Mouse (Mus musculus): ENCODE measurements around the gene Hrg.
"Not testable (repeated sequence)": the region's sequence is repeated elsewhere in the genome, so short reads cannot be mapped to it uniquely, and the experiment has no call there.

Hrg gene

GRCm38 (mm10) chr16:22950840-22951395, at the start of gene Hrg:
TSS of gene Hrg (plus strand) at chr16:22951072.
- DNase-seq (ENCODE audit: low spot score in 2 of 2), result no peak

GRCm38 (mm10) chr16:22901326-22901725, 49.5 kb upstream of the Hrg start:
- no peak for DNase-seq (ENCODE audit: low spot score in 2 of 2)

GRCm38 (mm10) chr16:22909290-22909689, 41.6 kb upstream of the Hrg start:
- DNase-seq (ENCODE audit: low spot score in 2 of 2), result no peak

- DNase-seq (ENCODE audit: low spot score in 2 of 2), result peak; percentile 54 to 58
Observed at GRCm38 (mm10) chr16:22911986-22912385, 38.9 kb upstream of the Hrg start.

- no peak for DNase-seq (ENCODE audit: low spot score in 2 of 2)
Observed at GRCm38 (mm10) chr16:22912886-22913285, 38.0 kb upstream of the Hrg start.

- DNase-seq (ENCODE audit: low spot score in 2 of 2), result no peak
Observed at GRCm38 (mm10) chr16:22914276-22914675, 36.6 kb upstream of the Hrg start.

GRCm38 (mm10) chr16:22918034-22918433, 32.8 kb upstream of the Hrg start, which contains the start of gene Fetub:
TSS of gene Fetub (plus strand) at chr16:22918334.
- no peak for DNase-seq (ENCODE audit: low spot score in 2 of 2)

- DNase-seq (ENCODE audit: low spot score in 2 of 2), result no peak
Observed at GRCm38 (mm10) chr16:22918664-22919312, 32.1 kb upstream of the Hrg start.

- DNase-seq (ENCODE audit: low spot score in 2 of 2), result peak; percentile 28 to 47
Observed at GRCm38 (mm10) chr16:22919971-22920854, 30.7 kb upstream of the Hrg start.

- DNase-seq (ENCODE audit: low spot score in 2 of 2), result no peak
Observed at GRCm38 (mm10) chr16:22921761-22922160, 29.1 kb upstream of the Hrg start.

- DNase-seq (ENCODE audit: low spot score in 2 of 2), result no peak
Observed at GRCm38 (mm10) chr16:22922433-22922832, 28.4 kb upstream of the Hrg start.

GRCm38 (mm10) chr16:22929575-22929974, 21.3 kb upstream of the Hrg start:
- DNase-seq (ENCODE audit: low spot score in 2 of 2), result no peak

GRCm38 (mm10) chr16:22931431-22932200, 19.3 kb upstream of the Hrg start:
- no peak for DNase-seq (ENCODE audit: low spot score in 2 of 2)

- no peak for DNase-seq (ENCODE audit: low spot score in 2 of 2)
Observed at GRCm38 (mm10) chr16:22937631-22938030, 13.2 kb upstream of the Hrg start.

GRCm38 (mm10) chr16:22938541-22938940, 12.3 kb upstream of the Hrg start:
- no peak for DNase-seq (ENCODE audit: low spot score in 2 of 2)

GRCm38 (mm10) chr16:22939120-22939695, 11.7 kb upstream of the Hrg start:
- DNase-seq (ENCODE audit: low spot score in 2 of 2), result no peak

- DNase-seq (ENCODE audit: low spot score in 2 of 2), result not testable (repeated sequence)
Observed at GRCm38 (mm10) chr16:22941825-22942476, 8.9 kb upstream of the Hrg start.

- DNase-seq (ENCODE audit: low spot score in 2 of 2), result no peak
Observed at GRCm38 (mm10) chr16:22947371-22947770, 3.5 kb upstream of the Hrg start.

GRCm38 (mm10) chr16:22953069-22953468, 2.2 kb downstream of the Hrg start:
- no peak for DNase-seq (ENCODE audit: low spot score in 2 of 2)

GRCm38 (mm10) chr16:22955397-22956084, 4.7 kb downstream of the Hrg start:
- DNase-seq (ENCODE audit: low spot score in 2 of 2), result no peak

Measured in heart, adult 9 months (tissue).